Comparison of ENCODE assay signal across 9 mouse cellular contexts in genomic region chr6:93140331-93140731, GRCm38 (mm10).
DNase-seq lines count a peak whose midpoint lies in the region; ATAC-seq and TF ChIP-seq lines count a peak whose summit lies in the region.
"Had no signal": no experiment of that assay in that cellular context is flagged by ENCODE, and none has a peak within 500 bp of the region (broad histone marks: within the 10 kb centered on the region; RNA-seq: fewer than 3 reads in every experiment).

No protein-coding gene starts in this region.

- H3K9ac ChIP-seq in heart, embryonic 11.5 days (ENCODE audit: low read depth, low read length), result no peak overlapping the region
- no peak overlapping the region for H3K9ac ChIP-seq in limb, embryonic 14.5 days (ENCODE audit: low read depth, low read length, severe bottlenecking)

- H3K36me3 ChIP-seq in heart, embryonic 11.5 days (ENCODE audit: control insufficient read depth, insufficient read depth, low read length), result no peaks in the 10 kb centered on the region
- no peaks in the 10 kb centered on the region for H3K36me3 ChIP-seq in limb, embryonic 14.5 days (ENCODE audit: control insufficient read depth, insufficient read depth, low read length)

- TF ChIP-seq POLR2A in limb, embryonic 14.5 days (IDR thresholded peaks at IDR 0.05; ENCODE audit: borderline replicate concordance, extremely low read depth, insufficient read depth, insufficient read length), result no peak

- H3K4me1 ChIP-seq in heart, embryonic 11.5 days (ENCODE audit: control insufficient read depth, insufficient read depth, low read length), result no peaks in the 10 kb centered on the region
- no peaks in the 10 kb centered on the region for H3K4me1 ChIP-seq in limb, embryonic 14.5 days (ENCODE audit: control insufficient read depth, insufficient read depth, low read length)

- no peak for ATAC-seq in heart, embryonic 11.5 days (replicated peaks; ENCODE audit: insufficient number of reproducible peaks, low FRiP score, low TSS enrichment)
- ATAC-seq in limb, embryonic 14.5 days (ENCODE audit: low FRiP score, low read depth), result peak; percentile 81; the same call in 1 of the 2 replicates

- H3K4me2 ChIP-seq in heart, embryonic 11.5 days, result no peak overlapping the region
- no peak overlapping the region for H3K4me2 ChIP-seq in limb, embryonic 14.5 days (replicated peaks; ENCODE audit: low read depth, low read length, severe bottlenecking)

- DNase-seq in heart, adult 18-20 months, result peak; percentile 16 to 30
- peak; percentile 11 for DNase-seq in testis, postnatal 14 days (ENCODE audit: low spot score)
- no peak for DNase-seq in testis, postnatal 10 days (ENCODE audit: low spot score)
- DNase-seq in limb, embryonic 14.5 days (ENCODE audit: low spot score), result peak; percentile 46
- DNase-seq in skeletal muscle tissue, adult 2 months (ENCODE audit: low read depth, low spot score), result peak; percentile 24
- no peak for DNase-seq in spleen, adult 18-20 months
- no peak for DNase-seq in adrenal gland, adult 18-20 months (ENCODE audit: low spot score in 2 of 2)
- DNase-seq: thymus, adult 2 months had no signal

- H3K4me3 ChIP-seq in heart, embryonic 11.5 days (ENCODE audit: low read depth, low read length), result no peak overlapping the region
- H3K4me3 ChIP-seq in limb, embryonic 14.5 days (replicated peaks; ENCODE audit: low read length), result no peak overlapping the region

- H3K27me3 ChIP-seq in heart, embryonic 11.5 days (ENCODE audit: control insufficient read depth, insufficient read depth, low read length), result no peaks in the 10 kb centered on the region
- no peaks in the 10 kb centered on the region for H3K27me3 ChIP-seq in limb, embryonic 14.5 days (ENCODE audit: control insufficient read depth, insufficient read depth, low read length)

- H3K9me3 ChIP-seq in heart, embryonic 11.5 days (replicated peaks; ENCODE audit: control insufficient read depth, low read length), result no peaks in the 10 kb centered on the region
- no peaks in the 10 kb centered on the region for H3K9me3 ChIP-seq in limb, embryonic 14.5 days (ENCODE audit: control insufficient read depth, low read length)

- WGBS in heart, embryonic 11.5 days (ENCODE audit: insufficient replicate concordance), result 43% methylated on average over 4 of the region's 4 CpGs
- 39% methylated on average over 4 of the region's 4 CpGs for WGBS in limb, embryonic 14.5 days

- H3K27ac ChIP-seq in heart, embryonic 11.5 days (ENCODE audit: low read depth, low read length), result no peak overlapping the region
- H3K27ac ChIP-seq in limb, embryonic 14.5 days (replicated peaks; ENCODE audit: low read depth, low read length), result no peak overlapping the region

Comparison
In these comparisons a context has a peak if more than half of its experiments do, and no peak if none do; other contexts are left out.
1. DNase-seq: peak in heart, adult 18-20 months (2 of 2), testis, postnatal 14 days (single experiment), limb, embryonic 14.5 days (single experiment) and skeletal muscle tissue, adult 2 months (single experiment); none in testis, postnatal 10 days (single experiment), spleen, adult 18-20 months (0 of 2) and adrenal gland, adult 18-20 months (0 of 2).